Mouse (Mus musculus) adipocyte (in vitro differentiated cells): ENCODE data around the gene Tmem178b.
A peak's percentile ranks its signal among the peaks of the same experiment; 100 is the strongest.

Experiments
- DNase-seq: peaks from one replicate; pipeline ENCODE4 v3.0.0-alpha.2; 2016; ENCODE audit warnings: low spot score

Tmem178b gene

GRCm38 (mm10) chr6:39919011-39919709 is 46.1 kb downstream of the Tmem178b start:
- DNase-seq, result no peak

GRCm38 (mm10) chr6:39926442-39926841 is 53.4 kb downstream of the Tmem178b start:
- no peak for DNase-seq

- DNase-seq, result no peak
Observed at GRCm38 (mm10) chr6:39936590-39936989, 63.5 kb downstream of the Tmem178b start.

GRCm38 (mm10) chr6:39940920-39941319 is 67.8 kb downstream of the Tmem178b start:
- DNase-seq, result no peak

- DNase-seq, result no peak
Observed at GRCm38 (mm10) chr6:39944854-39945253, 71.8 kb downstream of the Tmem178b start.

- no peak for DNase-seq
Observed at GRCm38 (mm10) chr6:39945670-39946440, 72.8 kb downstream of the Tmem178b start.

- no peak for DNase-seq
Observed at GRCm38 (mm10) chr6:39946601-39947000, 73.5 kb downstream of the Tmem178b start.

- no peak for DNase-seq
Observed at GRCm38 (mm10) chr6:39953951-39954350, 80.9 kb downstream of the Tmem178b start.

DNA sequence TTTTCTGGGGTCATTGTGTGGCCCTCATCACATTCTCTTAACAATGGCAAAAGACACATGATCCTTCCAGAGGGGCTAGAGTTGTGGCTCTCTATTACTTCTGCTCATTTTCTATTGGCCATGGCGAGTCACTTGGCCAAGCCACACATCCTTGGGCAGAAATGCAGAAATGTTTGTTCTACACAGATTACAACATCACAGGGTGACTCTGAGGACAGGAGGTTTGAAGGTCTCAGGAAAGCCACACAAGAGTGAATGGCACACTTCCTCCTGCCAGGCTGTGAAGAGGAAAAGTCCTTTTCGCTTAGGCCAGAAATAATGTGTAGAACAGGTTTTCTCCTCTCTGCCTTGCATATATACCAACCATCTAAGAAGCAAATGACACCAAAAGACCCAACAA is 82.1 kb downstream of the Tmem178b start:
- no peak for DNase-seq

- no peak for DNase-seq
Observed at GRCm38 (mm10) chr6:39964606-39965005, 91.5 kb downstream of the Tmem178b start.

GRCm38 (mm10) chr6:39970281-39970680 is 97.2 kb downstream of the Tmem178b start:
- no peak for DNase-seq

DNA sequence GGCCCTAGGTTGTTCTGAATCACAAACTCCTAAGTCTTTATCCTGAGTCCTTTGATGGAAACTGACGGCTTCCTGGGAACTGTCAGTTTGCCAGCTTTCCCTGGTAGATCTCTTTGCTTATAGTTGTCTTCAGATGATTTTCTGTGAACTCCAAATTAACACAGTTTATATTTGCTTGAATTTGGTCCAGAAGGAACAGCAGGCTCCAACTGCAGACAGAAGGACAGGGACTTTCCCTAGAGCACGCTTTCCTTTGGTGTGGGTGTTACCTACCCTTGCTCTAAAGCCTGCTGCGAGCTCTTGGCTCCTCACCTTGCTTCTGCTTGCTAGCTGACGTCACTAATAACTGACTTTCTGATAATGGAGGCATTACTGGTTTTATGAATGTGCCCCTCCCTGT is 105.9 kb downstream of the Tmem178b start:
- no peak for DNase-seq

DNA sequence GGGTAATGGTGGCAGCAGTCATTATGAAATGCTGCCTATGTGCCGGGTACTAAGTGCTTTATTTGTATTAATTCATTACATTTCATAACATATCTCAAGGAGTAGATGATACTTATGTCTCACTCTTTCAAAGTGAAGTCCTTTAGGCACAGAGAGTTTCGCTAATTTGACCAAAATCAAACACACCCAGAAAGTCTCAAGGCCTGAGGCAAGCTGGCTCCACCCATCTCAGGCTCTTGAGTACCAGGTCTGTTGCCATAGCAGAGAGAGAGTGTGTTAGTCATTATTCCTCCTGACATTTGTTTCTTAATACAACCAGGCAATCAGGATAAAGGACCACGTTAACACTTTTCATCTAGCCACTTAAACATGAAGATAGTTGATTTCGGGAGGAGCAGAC is 117.7 kb downstream of the Tmem178b start:
- no peak for DNase-seq

- no peak for DNase-seq
Observed at GRCm38 (mm10) chr6:39991922-39992321, 118.9 kb downstream of the Tmem178b start.

DNA sequence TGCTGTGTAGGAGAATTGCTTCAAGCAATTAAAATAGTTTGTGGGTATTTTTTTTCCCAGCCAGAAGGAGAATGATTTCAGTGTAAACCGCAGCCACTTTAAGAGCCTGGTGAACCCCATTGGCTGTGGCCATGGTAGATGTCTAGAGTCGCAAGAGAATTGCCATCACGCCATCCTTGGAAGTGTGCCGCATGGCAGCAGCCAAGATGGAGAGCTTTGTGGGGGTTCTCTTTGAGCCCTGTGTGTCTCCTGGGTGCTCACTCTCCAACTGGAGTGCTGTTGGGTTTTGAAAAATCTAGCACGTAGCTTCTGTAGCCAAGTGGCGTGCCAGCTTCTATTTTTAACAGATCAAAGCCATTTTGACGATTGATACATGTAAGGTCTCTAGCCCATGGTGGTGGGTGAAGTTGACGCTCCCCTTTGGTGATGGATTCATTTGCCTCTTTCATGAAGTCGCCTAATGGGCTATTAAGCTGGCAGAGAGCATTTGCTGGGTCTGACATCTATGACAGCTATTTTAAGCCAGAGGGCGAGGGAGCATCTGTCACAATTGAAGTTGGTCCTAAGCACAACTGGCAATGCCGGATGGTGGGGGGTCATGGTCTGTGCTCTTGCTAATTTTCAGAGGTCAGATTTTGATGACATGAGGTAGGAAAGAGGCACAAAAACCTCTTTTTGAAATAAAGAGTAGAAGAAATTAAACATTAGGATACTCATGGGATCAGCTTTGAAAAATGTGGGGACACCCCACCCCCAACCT is 133.1 kb downstream of the Tmem178b start:
- DNase-seq, result no peak

DNA sequence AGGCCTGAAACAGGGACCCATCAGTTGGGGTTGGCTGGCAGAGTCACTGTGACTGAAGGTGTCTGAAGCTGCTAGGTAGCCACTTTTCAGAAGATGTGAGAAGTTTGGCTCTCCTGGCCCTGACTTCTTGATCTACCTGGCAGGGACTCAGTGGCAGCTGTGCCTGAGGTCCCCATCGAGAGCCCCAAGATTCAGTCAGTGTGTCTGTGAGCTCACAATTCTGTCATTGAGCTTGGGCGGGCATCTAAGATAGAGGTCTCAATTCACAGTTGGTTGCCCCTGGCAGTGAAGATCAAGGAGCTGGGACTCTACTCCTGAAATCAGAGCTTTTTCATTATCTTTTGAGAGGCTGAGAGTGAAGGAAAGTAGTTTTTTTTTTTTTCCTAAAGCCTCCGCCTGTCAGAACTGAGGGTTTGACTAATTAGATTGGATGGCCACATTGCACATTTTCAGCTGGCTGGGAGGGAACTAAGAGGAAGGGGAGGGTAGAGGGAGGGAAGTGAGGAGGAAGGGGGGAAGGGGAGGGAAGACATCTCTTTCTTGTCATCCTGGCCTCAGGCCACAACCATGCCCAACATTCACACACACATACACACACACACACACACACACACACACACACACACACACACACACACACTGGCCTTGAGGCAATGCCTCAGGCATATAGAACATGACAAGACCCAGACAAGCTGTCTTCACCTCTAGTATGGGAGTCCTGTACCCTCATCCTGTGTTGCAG is 135.3 kb downstream of the Tmem178b start:
- no peak for DNase-seq

DNA sequence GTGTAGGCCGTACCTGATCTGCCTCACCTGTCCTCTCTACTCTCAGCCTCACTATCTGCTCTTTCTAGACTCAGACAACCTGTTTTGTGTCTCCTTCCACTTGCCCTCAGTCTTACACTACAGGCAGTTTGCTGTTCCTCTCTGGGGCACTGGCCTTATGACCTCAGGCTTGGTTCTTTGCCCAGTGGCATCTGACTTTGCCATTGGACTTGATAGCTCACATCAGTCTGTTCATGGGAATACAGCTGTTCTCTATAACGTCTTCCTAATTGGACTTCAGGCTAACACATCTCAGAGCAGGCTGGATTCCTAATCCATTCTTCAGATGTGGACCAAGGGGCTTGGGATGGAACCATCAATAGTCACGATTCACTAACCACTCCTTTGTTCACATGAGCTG is 136.6 kb downstream of the Tmem178b start:
- DNase-seq, result peak; percentile 30

DNA sequence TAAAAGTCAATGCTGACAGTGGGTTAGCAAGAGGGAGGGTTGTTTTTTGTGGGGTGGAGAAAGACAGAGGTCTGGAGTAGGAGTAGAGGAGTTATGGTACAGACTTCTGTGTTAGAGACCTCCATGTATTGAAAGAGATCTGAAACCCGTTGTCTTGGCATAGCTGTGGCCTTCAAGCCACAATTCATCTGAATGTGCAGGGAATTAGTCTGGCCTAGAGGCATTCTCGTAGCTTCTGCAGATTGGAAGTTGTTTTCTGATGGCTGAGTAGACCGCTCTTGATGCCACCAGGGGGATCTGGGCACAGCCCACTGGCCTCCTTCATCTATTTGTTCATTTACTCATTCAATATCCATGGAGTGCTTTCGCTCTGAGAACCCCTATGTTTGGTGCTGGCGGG is 138.0 kb downstream of the Tmem178b start:
- no peak for DNase-seq

GRCm38 (mm10) chr6:40011609-40012008 is 138.5 kb downstream of the Tmem178b start:
- peak; percentile 6 for DNase-seq

GRCm38 (mm10) chr6:40013407-40013806 is 140.3 kb downstream of the Tmem178b start:
- DNase-seq, result no peak

GRCm38 (mm10) chr6:40015185-40015584 is 142.1 kb downstream of the Tmem178b start:
- no peak for DNase-seq
